36 mouse cellular contexts compared by ENCODE assay signal in the genomic region with DNA sequence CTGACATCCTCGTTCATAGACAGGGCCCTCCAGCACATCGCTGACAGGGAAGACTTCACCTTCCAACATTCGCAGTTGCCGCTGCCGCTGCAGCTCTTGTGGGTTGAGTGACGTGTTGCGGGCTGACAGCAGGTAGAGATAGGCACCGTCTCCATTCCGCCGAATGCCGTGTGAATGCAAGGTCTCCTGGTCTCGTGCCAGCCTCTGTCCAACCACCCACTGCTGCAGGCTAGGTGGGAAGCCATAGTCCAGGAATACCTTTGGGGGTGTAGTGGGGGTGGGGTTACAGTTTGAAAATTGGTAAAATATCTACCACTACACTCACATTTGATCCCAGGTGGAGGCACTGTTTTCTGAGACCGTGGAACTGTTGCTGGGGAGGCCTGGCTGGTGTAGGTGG. TPM values are rescaled to one million over a fixed set of nuclear protein-coding genes. Genes with fewer than 3 reads are reported as not detected.
"Had no signal": no experiment of that assay in that cellular context is flagged by ENCODE, and none has a peak within 500 bp of the region (broad histone marks: within the 10 kb centered on the region; RNA-seq: fewer than 3 reads in every experiment).

No protein-coding gene starts in this region.

- H3K27me3 ChIP-seq: limb, embryonic 12.5 days; limb, embryonic 13.5 days; limb, embryonic 15.5 days; liver, embryonic 12.5 days; liver, embryonic 13.5 days; liver, embryonic 15.5 days; lung, embryonic 15.5 days; megakaryocyte, embryonic 14.5 days; midbrain, embryonic 12.5 days; midbrain, embryonic 13.5 days; midbrain, embryonic 15.5 days; neural tube, embryonic 12.5 days had no signal

- DNase-seq: left cerebral cortex, postnatal 4 days; liver; liver, embryonic 13.5 days; liver, postnatal 0 days; lung, adult 18-20 months; lung, adult 2 months; lung, embryonic 14.5 days; lung, postnatal 10 days; lung, postnatal 14 days; lung, postnatal 36 days; lung, postnatal 4 days; midbrain, embryonic 14.5 days had no signal

- H3K4me2 ChIP-seq: limb, embryonic 12.5 days; limb, embryonic 13.5 days; limb, embryonic 15.5 days; liver, embryonic 11.5 days; liver, embryonic 12.5 days; liver, embryonic 13.5 days; liver, embryonic 15.5 days; lung, embryonic 14.5 days; lung, embryonic 15.5 days; midbrain, embryonic 11.5 days; midbrain, embryonic 12.5 days; midbrain, embryonic 13.5 days; midbrain, embryonic 15.5 days; neural tube, embryonic 12.5 days had no signal

- H3K4me3 ChIP-seq: limb, embryonic 10.5 days; limb, embryonic 12.5 days; limb, embryonic 13.5 days; limb, embryonic 15.5 days; liver, embryonic 12.5 days; liver, embryonic 13.5 days; liver, embryonic 15.5 days; lung, embryonic 15.5 days; megakaryocyte, embryonic 14.5 days; midbrain, embryonic 10.5 days; midbrain, embryonic 12.5 days; midbrain, embryonic 13.5 days; midbrain, embryonic 15.5 days; neural tube, embryonic 12.5 days had no signal

RNA-seq across cellular contexts. Expression of a gene that starts 17.7 kb away (rescaled TPM):
- total RNA-seq: megakaryocyte progenitor cell, adult 5-6 weeks; monocyte, adult 5-6 weeks had no signal

RNA-seq across cellular contexts. Expression of a gene that starts 50.3 kb away (rescaled TPM):
- total RNA-seq: liver, adult 2 months; megakaryocyte progenitor cell, adult 5-6 weeks; megakaryocyte, adult 5-6 weeks; megakaryocyte-erythroid progenitor cell, adult 5-6 weeks; monocyte, adult 5-6 weeks had no signal
- polyA plus RNA-seq: liver, adult 2 months; liver, embryonic 14.5 days; liver, embryonic 15.5 days; liver, embryonic 16.5 days; liver, postnatal 0 days; lung, adult 2 months; lung, embryonic 14.5 days; lung, postnatal 0 days; macrophage had no signal
